Mouse (Mus musculus) cortical plate, adult 2 months (tissue): ENCODE results near the gene Clic6. TPM values are rescaled to one million over a fixed set of nuclear protein-coding genes. Genes with fewer than 3 reads are reported as not detected.
"Not testable (repeated sequence)": the region's sequence is repeated elsewhere in the genome, so short reads cannot be mapped to it uniquely, and the experiment has no call there.

ENCODE experiments used
- H3K27ac ChIP-seq: fragments of 200-500 bp; 2 replicates; pipeline ENCODE4 v1.5.1; 2012; ENCODE audit warnings: low read length, control low read depth, inconsistent platforms; ENCODE audit not compliant: insufficient read depth
- H3K4me1 ChIP-seq: fragments of 200-500 bp; 2 replicates; pipeline ENCODE4 v1.6.1; 2011; ENCODE audit warnings: low read length; ENCODE audit not compliant: control insufficient read depth, insufficient read depth
- H3K4me3 ChIP-seq: fragments of 200-500 bp; 2 replicates; pipeline ENCODE4 v1.5.1; 2011; ENCODE audit warnings: mild to moderate bottlenecking, low read length, control low read depth; ENCODE audit not compliant: insufficient read depth
- CTCF ChIP-seq: fragments of 200-500 bp; IDR thresholded peaks from 2 replicates; pipeline ENCODE4 v1.5.1; 2011; ENCODE audit warnings: mild to moderate bottlenecking, control low read depth, low read length; ENCODE audit not compliant: insufficient read depth; ENCODE audit errors: extremely low read depth
- POLR2A ChIP-seq: fragments of 200-500 bp; IDR thresholded peaks from 2 replicates; pipeline ENCODE4 v1.6.1; 2011; ENCODE audit warnings: mild to moderate bottlenecking, low read length, control low read depth; ENCODE audit not compliant: insufficient read depth; ENCODE audit errors: extremely low read depth
- polyA plus RNA-seq: library from polyadenylated mRNA; depleted of rRNA; stranded (reverse); fragments of >200 nt; gene quantifications from 2 replicates; pipeline ENCODE4 v1.2.3, GENCODE M21; 2012

Clic6 gene
- polyA plus RNA-seq, 1 experiment = 1.5 TPM

GRCm38 (mm10) chr16:92489356-92489755 lies 3.8 kb downstream of the Clic6 start:
- no peaks in the 10 kb centered on the region for H3K4me1 ChIP-seq
- TF ChIP-seq POLR2A (no peak), CTCF (no peak)
- no peak overlapping the region for H3K4me3 ChIP-seq
- H3K27ac ChIP-seq = no peak overlapping the region

- no peaks in the 10 kb centered on the region for H3K4me1 ChIP-seq
- no peak for TF ChIP-seq CTCF
- no peak for TF ChIP-seq POLR2A
- H3K4me3 ChIP-seq = peak overlapping the region; percentile 35; the same call in 1 of the 2 replicates
- no peak overlapping the region for H3K27ac ChIP-seq
Observed at GRCm38 (mm10) chr16:92497851-92498588, 12.5 kb downstream of the Clic6 start.

DNA sequence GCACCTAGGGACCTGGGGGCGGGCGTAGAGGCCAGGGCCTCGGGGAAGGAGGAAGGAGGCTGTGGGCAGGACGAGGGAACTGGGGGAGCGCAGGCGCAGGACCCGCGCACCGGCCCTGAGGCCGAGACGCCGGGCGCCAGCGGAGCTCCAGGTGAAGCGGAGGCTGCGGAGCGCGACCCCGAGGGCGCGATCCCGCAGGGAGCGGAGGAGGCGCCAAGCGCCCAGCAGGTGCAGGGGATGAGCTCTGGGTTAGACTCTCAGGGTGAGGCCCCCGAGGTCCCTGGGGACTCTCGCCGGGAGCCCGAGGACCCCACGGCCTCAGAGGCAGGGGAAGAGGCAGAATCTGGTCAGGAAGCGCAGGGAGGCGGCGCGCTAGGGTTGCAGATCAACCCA lies 13.0 kb downstream of the Clic6 start:
- TF ChIP-seq CTCF = no peak
- TF ChIP-seq POLR2A = no peak
- no peak overlapping the region for H3K27ac ChIP-seq

GRCm38 (mm10) chr16:92499324-92499723 lies 13.8 kb downstream of the Clic6 start:
- Histone ChIP-seq H3K4me3 (peak overlapping the region; percentile 35), H3K4me1 (no peaks in the 10 kb centered on the region), H3K27ac (no peak overlapping the region)
- no peak for TF ChIP-seq CTCF
- no peak for TF ChIP-seq POLR2A

More for the DNA sequence above, 13.0 kb downstream of the Clic6 start:
- H3K4me1 ChIP-seq = no peaks in the 10 kb centered on the region
- H3K4me3 ChIP-seq = peak overlapping the region; percentile 35

DNA sequence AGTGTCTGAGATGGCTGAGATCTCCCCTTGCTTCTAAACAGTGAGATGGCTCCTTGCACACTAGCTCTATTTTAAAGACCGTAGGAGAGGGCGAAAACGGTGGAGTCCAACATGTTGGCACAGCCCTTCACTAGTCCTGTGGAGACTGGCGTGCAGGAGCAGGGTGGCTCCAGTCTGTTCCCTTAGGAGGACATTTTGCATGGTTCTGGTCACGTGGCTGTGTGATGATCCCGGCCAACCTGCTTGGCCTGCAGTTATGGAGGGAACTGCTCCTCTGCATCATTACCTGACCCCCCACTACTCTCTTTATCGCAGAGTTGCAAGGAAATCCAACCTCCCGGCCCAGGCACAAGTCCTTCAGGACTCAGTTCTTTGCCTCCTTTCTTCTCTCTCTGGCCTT lies 15.0 kb downstream of the Clic6 start:
- no peak for TF ChIP-seq CTCF
- TF ChIP-seq POLR2A = no peak
- no peak overlapping the region for H3K4me3 ChIP-seq

GRCm38 (mm10) chr16:92503105-92503504 lies 17.6 kb downstream of the Clic6 start:
- Histone ChIP-seq H3K4me3 (no peak overlapping the region), H3K4me1 (no peaks in the 10 kb centered on the region), H3K27ac (no peak overlapping the region)
- TF ChIP-seq POLR2A = no peak
- TF ChIP-seq CTCF = no peak

More for the DNA sequence above, 15.0 kb downstream of the Clic6 start:
- H3K4me1 ChIP-seq = no peaks in the 10 kb centered on the region
- H3K27ac ChIP-seq = no peak overlapping the region

DNA sequence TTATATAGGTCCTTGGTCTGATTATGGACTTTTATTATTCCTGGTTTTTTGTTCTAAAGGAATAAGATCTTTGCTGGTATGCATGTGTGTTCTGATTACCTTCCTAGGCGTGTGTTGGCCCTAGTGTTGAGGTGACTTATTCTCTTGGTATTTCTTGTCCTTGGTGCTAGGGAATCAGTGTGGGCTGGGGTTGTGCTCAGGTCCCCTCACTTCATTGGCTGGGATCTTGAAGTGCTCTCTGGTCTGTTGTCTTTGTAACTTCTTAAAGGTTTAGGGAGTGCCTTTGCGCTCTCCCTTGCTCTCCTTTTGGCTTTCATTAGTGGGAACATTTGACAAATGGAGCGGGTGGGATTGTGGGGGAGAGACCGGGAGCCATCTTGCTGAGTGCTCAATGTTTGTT lies 22.0 kb downstream of the Clic6 start:
- H3K4me1 ChIP-seq = no peaks in the 10 kb centered on the region; the same call in 1 of the 2 replicates
- TF ChIP-seq POLR2A (no peak), CTCF (no peak)
- no peak overlapping the region for H3K27ac ChIP-seq
- H3K4me3 ChIP-seq = no peak overlapping the region

DNA sequence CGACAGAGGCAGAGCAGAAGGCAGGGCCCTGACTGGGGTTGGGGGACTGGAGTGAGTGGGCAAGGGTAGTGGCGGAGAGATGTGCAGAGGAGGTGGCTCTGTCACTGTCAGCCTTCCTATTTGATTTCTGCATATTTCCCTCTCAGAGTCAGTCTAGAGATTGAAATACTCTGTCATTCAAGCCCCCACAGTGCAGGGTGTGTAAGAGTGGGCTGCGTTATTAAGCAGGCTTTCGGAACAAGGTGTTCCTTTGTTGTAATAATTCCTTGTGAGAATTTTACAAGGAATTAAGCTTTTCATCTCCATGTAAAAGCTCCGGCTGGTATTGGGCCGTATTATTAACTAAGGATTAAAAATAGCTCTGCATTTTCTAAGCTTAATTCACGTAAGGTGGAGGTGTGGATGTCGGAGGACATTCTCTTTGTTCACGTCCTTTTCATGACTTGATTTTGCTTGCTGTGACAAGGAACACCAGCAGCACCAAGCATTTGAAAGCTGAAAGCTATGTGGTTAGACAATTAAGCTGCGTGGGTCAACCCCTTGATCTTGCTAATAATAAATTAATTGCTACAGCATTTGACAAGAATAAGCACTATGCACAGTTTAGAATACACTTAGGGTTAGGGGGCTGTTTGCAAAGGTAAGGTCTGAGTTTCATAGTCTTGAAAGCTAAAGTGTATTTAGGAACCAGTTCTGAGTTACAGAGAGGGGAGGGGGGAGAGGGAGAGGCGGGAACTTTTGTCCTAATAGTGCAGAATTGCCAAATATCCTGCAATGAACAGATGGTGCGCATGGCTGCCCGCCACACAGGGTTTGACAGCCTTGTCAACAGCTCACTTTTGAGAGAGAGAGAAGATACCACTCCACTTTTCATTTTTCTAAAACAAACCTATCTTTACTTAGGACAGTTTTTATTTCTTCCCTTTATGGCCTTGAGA lies 25.6 kb downstream of the Clic6 start:
- H3K27ac ChIP-seq = no peak overlapping the region
- no peak for TF ChIP-seq POLR2A
- no peak for TF ChIP-seq CTCF
- no peaks in the 10 kb centered on the region; the same call in 1 of the 2 replicates for H3K4me1 ChIP-seq
- no peak overlapping the region for H3K4me3 ChIP-seq

- Histone ChIP-seq H3K4me1 (no peaks in the 10 kb centered on the region; the same call in 1 of the 2 replicates), H3K4me3 (no peak overlapping the region), H3K27ac (no peak overlapping the region)
- peak; percentile 49; the same call in 1 of the 2 replicates for TF ChIP-seq CTCF
- no peak for TF ChIP-seq POLR2A
Observed at GRCm38 (mm10) chr16:92511773-92512391, 26.3 kb downstream of the Clic6 start.

DNA sequence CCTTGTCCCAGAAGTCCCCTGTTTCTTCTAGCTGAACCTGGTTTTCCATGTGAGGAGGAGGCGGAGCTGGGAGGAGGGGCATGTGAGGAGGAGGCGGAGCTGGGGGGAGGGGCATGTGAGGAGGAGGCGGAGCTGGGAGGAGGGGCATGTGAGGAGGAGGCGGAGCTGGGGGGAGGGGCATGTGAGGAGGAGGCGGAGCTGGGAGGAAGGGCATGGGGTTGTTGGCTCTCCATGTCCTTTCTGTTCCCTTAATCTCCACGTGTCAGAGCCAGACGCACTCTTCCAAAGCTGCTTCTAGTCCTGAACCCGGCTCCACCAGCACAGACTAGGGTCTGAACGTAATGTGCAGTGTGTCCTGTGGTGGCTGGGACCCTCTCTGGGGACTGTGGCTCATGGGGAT lies 29.4 kb downstream of the Clic6 start:
- not testable (repeated sequence) for H3K4me1 ChIP-seq, H3K4me3 ChIP-seq, H3K27ac ChIP-seq
